Mouse (Mus musculus): ENCODE results near the gene Rtl10.

DNA sequence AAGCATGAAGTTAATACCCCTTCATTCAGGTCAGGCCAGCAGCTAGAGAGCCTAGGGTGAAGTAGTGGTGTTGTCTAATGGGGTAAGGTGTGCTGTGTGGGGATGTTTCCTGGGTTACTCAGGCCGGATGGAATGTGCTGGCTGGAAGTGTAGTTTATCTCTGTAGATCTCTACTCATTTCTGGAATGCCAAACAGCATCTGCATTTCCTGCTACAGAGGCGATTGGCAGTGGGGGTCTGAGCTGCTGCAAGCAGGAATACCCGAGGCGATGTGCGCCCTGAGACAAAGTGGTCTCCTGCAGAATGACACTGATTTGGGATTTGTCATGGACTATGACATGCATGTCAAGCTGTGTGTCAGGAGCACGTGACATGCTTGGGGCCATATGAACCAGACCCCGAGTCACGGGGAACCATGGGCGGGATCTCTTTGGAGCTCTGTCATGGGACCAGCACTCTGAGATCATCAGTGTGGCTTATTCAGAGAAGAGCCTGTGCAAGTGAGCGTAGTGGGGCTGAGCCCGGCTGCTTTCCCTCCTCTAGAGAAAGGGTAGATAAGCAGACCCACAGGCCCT lies 27.2 kb upstream of the Rtl10 start:
- TF ChIP-seq CTCF (IDR thresholded peaks at IDR 0.05; ENCODE audit: borderline replicate concordance, insufficient read depth, low read depth, low read length) (no peak), POLR2A (IDR thresholded peaks at IDR 0.05; ENCODE audit: borderline replicate concordance, insufficient read depth, low read length) (no peak)
